Mouse (Mus musculus): ENCODE data around the gene Rnf5. TPM values are rescaled to one million over a fixed set of nuclear protein-coding genes. Genes with fewer than 3 reads are reported as not detected.

Gene Rnf5
- total RNA-seq, 2 experiments from 2014 or later = 74.2 to 75.9 TPM

DNA sequence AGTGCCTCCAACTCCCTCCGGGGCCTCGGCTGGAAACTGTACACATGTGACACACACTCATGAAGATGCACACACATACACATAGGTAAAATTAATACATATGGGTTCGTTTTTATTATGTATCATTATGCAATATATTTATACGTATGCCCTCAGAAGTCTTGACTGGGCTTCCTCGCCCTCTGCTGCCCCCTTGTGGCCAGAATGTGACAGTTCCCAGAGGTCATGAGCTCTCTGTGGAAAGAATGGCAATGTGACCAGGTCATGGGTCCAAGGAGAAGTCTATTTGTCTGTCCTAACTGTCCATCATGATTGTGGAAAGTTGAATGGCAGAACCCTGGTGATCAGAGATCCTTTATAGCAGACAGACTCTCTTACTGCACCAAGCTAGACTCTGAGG is 48.0 kb downstream of the Rnf5 start:
- DNase-seq (ENCODE audit: low spot score in 2 of 2) = peak; percentile 67 to 80

Other genes with a start within 250 kb of the Rnf5 start
- under 1 TPM; 0.63 to 0.68 TPM for gene Btnl2, start 248.9 kb downstream of the Rnf5 start, total RNA-seq (2021)
- gene Btnl1, start 226.6 kb downstream of the Rnf5 start, total RNA-seq (2021) = not detected
- 1 to 10 TPM; 2.1 to 4.4 TPM for gene BC051142, start 204.9 kb downstream of the Rnf5 start, total RNA-seq (2021)
- not detected for gene Btnl4, start 126.4 kb downstream of the Rnf5 start, total RNA-seq (2021)
- not detected for gene Btnl6, start 86.3 kb downstream of the Rnf5 start, total RNA-seq (2021)
- gene Notch4, start 39.4 kb downstream of the Rnf5 start, total RNA-seq (2021) = 1 to 10 TPM; 6.1 to 9.0 TPM
- 1 to 10 TPM; 2.5 to 3.0 TPM for gene Gpsm3, start 13.9 kb downstream of the Rnf5 start, total RNA-seq (2021)
- gene Pbx2, start 12.4 kb downstream of the Rnf5 start, total RNA-seq (2021) = 10 to 100 TPM; 58.4 to 64.5 TPM
- under 1 TPM; 0.45 to 0.58 TPM for gene Ager, start 5.8 kb downstream of the Rnf5 start, total RNA-seq (2021)
- gene Agpat1, start 572 bp upstream of the Rnf5 start, total RNA-seq (2021) = 100 to 1,000 TPM; 165 to 169 TPM
- 1 to 10 TPM; 3.2 to 3.4 TPM for gene Egfl8, start 12.3 kb upstream of the Rnf5 start, total RNA-seq (2021)
- gene Ppt2, start 24.8 kb upstream of the Rnf5 start, total RNA-seq (2021) = 10 to 100 TPM; 43.6 to 47.2 TPM
- 100 to 1,000 TPM; 131 to 147 TPM for gene Prrt1, start 25.8 kb upstream of the Rnf5 start, total RNA-seq (2021)
- 10 to 100 TPM; 11.4 to 14.3 TPM for gene Fkbpl, start 41.1 kb upstream of the Rnf5 start, total RNA-seq (2021)
- gene Atf6b, start 43.5 kb upstream of the Rnf5 start, total RNA-seq (2021) = 10 to 100 TPM; 60.1 to 63.2 TPM
- gene Tnxb, start 66.8 kb upstream of the Rnf5 start, total RNA-seq (2021) = 1 to 10 TPM; 1.6 to 1.9 TPM
- 10 to 100 TPM; 29.6 to 32.7 TPM for gene C4b, start 140.2 kb upstream of the Rnf5 start, total RNA-seq (2021)
- gene Cyp21a1, start 200.9 kb upstream of the Rnf5 start, total RNA-seq (2021) = not detected
- 10 to 100 TPM; 49.7 to 53.0 TPM for gene Stk19, start 233.3 kb upstream of the Rnf5 start, total RNA-seq (2021)
- gene Dxo, start 233.3 kb upstream of the Rnf5 start, total RNA-seq (2021) = 10 to 100 TPM; 32.1 to 37.8 TPM
- gene Skiv2l, start 246.5 kb upstream of the Rnf5 start, total RNA-seq (2021) = 10 to 100 TPM; 62.2 to 63.9 TPM
- gene Nelfe, start 246.7 kb upstream of the Rnf5 start, total RNA-seq (2021) = 10 to 100 TPM; 33.8 to 39.7 TPM

Data from left cerebral cortex, adult 18-20 months (tissue).